Mouse (Mus musculus) induced T-regulatory cell, adult 2 months (primary cell): ENCODE measurements at regions not wholly inside any gene's neighbourhood (a gene's known extent, or its start where the extent isn't known, plus 50 kb on each side); places are given as distances from the start of the nearest gene placed in this dataset.
"Not testable (repeated sequence)": the region's sequence is repeated elsewhere in the genome, so short reads cannot be mapped to it uniquely, and the experiment has no call there.

ENCODE experiments used
- DNase-seq: peaks from one replicate; pipeline ENCODE4 v3.0.0-alpha.2; 2012; ENCODE audit warnings: low read depth

DNA sequence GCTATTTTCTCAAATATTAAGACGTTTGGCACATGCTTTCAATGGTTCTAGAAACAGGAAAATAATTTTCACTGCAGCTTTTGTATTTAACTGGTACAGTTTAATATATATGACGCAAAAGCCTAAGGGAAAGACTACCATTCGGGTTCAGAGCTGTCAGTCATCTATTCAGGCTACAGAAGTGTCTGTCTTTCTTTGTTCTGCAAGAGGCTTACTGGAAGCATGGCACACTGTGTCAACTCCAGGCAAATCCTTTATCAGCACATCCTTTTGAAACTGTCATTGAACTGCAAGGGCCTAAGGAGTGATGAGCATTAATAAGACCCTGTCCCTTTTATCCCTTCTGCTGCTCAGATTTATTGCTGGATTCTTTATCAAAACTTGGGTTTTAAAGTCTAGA, 303.8 kb upstream of the Gm5152 start:
- DNase-seq = not testable (repeated sequence)

- no peak for DNase-seq
Observed at GRCm38 (mm10) chr5:10562321-10562720, 316.0 kb upstream of the Gm5152 start.

DNA sequence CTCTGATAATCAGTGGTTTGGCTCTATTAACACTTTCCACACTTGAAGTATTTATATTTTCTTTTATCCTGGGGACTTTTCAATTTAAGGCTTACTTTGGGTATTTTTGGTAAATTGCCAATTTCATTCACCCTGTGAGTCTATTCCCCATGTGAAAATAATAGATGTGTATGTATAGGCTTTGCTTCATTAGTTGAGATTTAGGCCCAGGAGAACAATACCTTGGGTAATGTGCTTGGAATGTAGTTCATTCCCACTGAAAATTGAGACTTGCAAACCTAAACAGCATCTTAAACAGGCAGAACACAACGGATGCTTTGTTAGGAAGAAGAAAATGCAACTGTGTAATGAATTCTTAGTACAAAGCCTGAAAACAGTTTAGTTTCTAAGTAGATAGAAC, 346.1 kb upstream of the Gm5152 start:
- DNase-seq = no peak

GRCm38 (mm10) chr5:10600774-10601173, 346.8 kb upstream of the Gm8871 start:
- DNase-seq = no peak

- peak; percentile 4 for DNase-seq
Observed at GRCm38 (mm10) chr5:10633176-10633575, 314.4 kb upstream of the Gm8871 start.

DNA sequence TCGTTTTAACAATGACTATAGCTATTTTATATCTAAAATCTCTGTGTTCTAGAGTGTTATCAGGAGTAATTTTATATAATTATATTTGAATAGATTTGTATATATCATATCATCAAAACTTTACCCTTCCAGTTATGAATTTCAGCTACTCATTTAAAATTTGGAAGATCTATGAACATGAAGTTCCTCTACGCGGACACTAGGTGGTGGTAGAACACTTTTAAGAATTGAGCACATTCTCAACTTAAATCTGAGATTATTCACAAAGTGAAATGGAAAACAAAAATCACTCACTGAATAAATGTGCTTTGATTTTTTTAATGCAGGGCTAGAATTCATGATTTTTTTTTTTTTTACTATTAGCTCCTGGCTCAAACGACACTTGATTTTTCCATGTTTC, 299.5 kb upstream of the Gm8871 start:
- peak; percentile 33 for DNase-seq

- no peak for DNase-seq
Observed at GRCm38 (mm10) chr5:10663301-10663700, 284.3 kb upstream of the Gm8871 start.

GRCm38 (mm10) chr5:10674199-10674598, 273.4 kb upstream of the Gm8871 start:
- DNase-seq = peak; percentile 18

DNA sequence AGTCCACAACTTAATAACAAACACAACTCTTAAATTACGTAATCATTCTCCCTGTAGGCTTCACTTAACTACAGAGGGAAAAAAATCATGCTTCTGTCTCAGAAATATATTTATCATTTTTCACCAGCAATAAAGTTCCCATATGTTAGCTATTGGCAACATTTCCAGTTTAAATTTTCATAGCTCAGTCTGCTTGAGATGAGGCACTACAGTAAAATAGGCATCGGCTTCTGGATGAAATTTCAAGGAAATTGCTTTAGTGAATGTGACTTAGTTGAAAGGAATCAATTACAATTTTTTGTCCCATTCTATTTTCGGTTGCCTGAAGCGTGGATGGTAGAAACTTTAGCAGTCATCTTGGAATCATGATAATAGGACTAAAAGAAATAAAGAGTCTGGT, 262.1 kb upstream of the Gm8871 start:
- DNase-seq = no peak

- no peak for DNase-seq
Observed at GRCm38 (mm10) chr5:10727056-10727455, 220.5 kb upstream of the Gm8871 start.

- no peak for DNase-seq
Observed at GRCm38 (mm10) chr5:10749546-10749945, 198.1 kb upstream of the Gm8871 start.

DNA sequence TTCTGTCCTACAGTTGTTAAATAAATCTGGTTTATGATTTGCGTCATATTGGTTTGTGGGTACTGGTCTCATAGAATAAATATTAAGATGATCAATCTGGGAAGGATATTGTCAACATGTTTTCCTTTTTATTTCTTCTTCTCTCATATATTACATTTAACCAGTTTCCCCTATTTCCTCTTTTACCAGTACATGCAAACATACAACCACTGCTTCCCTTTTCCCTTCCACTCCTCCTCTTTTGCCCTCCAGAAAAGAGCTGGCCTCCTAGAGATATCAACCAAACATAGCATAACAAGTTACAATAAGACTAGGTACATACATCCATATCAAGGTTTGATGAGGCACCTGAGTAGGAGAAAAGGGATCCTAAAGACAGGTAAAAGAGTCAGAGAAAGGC, 180.1 kb upstream of the Gm8871 start:
- DNase-seq = no peak
